Comparison of ENCODE assay signal across 17 mouse cellular contexts in the genomic region with DNA sequence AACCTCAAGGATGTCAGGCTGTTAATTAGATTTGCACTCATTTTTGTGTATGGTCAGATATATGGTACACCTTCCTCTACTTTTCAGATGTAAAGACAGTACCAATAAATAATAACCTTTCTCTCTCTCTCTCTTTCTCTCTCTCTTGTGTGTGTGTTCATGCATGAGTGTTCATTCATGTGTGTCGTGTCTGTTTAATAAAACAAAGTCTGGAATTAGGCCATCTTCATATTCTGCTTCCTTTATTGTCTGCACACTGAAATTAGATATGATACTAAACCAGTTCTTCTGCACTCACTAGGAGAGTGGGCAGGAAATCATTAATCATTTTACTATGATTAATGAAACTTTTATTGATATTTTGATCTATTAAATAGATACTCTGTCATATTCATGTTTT.
"Had no signal": no experiment of that assay in that cellular context is flagged by ENCODE, and none has a peak within 500 bp of the region (broad histone marks: within the 10 kb centered on the region; RNA-seq: fewer than 3 reads in every experiment).

No protein-coding gene starts in this region.

- DNase-seq: heart, adult 2 months; heart, postnatal 10 days; heart, postnatal 14 days; heart, postnatal 36 days; heart, postnatal 4 days; kidney, adult 11 months; kidney, adult 18-20 months; kidney, adult 2 months; kidney, adult 8-10 months; kidney, adult 9 months; kidney, postnatal 10 days; kidney, postnatal 14 days; kidney, postnatal 25 days; kidney, postnatal 36 days; kidney, postnatal 4 days; layer of hippocampus, adult 9-11 months; layer of hippocampus, postnatal 36 days had no signal
